Mouse (Mus musculus) kidney, embryonic 14.5 days (tissue): ENCODE measurements at regions not wholly inside any gene's neighbourhood (a gene's known extent, or its start where the extent isn't known, plus 50 kb on each side); places are given as distances from the start of the nearest gene placed in this dataset.
A peak's percentile ranks its signal among the peaks of the same experiment; 100 is the strongest.

Experiments
- ATAC-seq: fragments of 200-750 bp; cut with Nextera tagmentation; 2 replicates; pipeline ENCODE4 v1.8.0; 2017; ENCODE audit warnings: moderate number of reproducible peaks, mild to moderate bottlenecking, moderate TSS enrichment, moderate library complexity; ENCODE audit not compliant: low FRiP score, low TSS enrichment
- H3K27ac ChIP-seq: fragments of 300-500 bp; sonication (generic); 2 replicates; pipeline ENCODE4 v1.5.1; 2014; ENCODE audit warnings: low read depth, mild to moderate bottlenecking, low read length, moderate library complexity, mixed read lengths
- H3K27me3 ChIP-seq: fragments of 300-500 bp; sonication (generic); 2 replicates; pipeline ENCODE4 v1.6.1; 2014; ENCODE audit warnings: mild to moderate bottlenecking, low read length; ENCODE audit not compliant: control insufficient read depth, insufficient read depth
- H3K36me3 ChIP-seq: fragments of 300-500 bp; sonication (generic); 2 replicates; pipeline ENCODE4 v1.6.1; 2014; ENCODE audit warnings: low read length, mixed read lengths; ENCODE audit not compliant: control insufficient read depth, insufficient read depth
- H3K4me1 ChIP-seq: fragments of 300-500 bp; sonication (generic); 2 replicates; pipeline ENCODE4 v1.6.1; 2014; ENCODE audit warnings: low read length, mixed read lengths; ENCODE audit not compliant: control insufficient read depth, insufficient read depth
- H3K4me2 ChIP-seq: fragments of 300-500 bp; sonication (generic); replicated peaks from 2 replicates; pipeline ENCODE4 v1.6.1; 2014; ENCODE audit warnings: low read depth, mild to moderate bottlenecking, low read length
- H3K4me3 ChIP-seq: fragments of 300-500 bp; sonication (generic); 2 replicates; pipeline ENCODE4 v1.5.1; 2014; ENCODE audit warnings: mild to moderate bottlenecking, low read length
- H3K9ac ChIP-seq: fragments of 300-500 bp; sonication (generic); 2 replicates; pipeline ENCODE4 v1.6.1; 2014; ENCODE audit warnings: low read depth, mild to moderate bottlenecking, low read length, moderate library complexity
- H3K9me3 ChIP-seq: fragments of 300-500 bp; sonication (generic); 2 replicates; pipeline ENCODE4 v1.6.1; 2016; ENCODE audit warnings: low read length; ENCODE audit not compliant: control insufficient read depth
- WGBS: fragments of 180-500 bp; shearing (Covaris S2); extraction: QIAGEN DNeasy Blood & Tissue Kit; methylation state at CpG from one replicate; pipeline ENCODE4 v1.1.7; 2014; 5-methylcytosine and 5-hydroxymethylcytosine counted together

DNA sequence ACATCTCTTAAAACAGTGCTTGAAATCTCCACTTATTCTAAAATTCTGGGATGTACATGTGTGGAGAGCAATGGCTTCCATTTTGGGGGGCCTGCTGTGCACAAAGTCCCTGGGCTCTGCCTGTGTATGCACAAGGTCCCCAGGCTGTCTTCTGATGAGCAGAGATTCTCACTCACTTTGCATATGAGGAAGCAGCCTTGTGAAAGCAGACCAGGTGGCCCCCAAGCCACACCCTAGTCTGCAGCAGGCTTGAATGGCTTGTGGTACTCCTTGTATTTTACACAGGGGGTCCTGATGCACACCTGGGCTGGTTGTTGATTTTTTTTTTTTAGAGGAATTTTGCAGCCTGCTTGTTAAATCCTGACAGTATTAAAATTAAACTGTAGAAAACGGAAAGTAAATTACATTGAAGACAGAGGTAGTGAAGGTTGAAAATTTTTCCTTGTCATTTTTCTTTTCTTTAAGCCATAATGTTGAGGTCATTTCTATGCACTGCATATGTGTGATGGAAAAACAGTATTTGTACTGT is 1413.8 kb downstream of the Gsdmc2 start:
- WGBS, result 83% methylated on average over 1 of the region's 1 CpGs
- no peak overlapping the region for H3K27ac ChIP-seq

DNA sequence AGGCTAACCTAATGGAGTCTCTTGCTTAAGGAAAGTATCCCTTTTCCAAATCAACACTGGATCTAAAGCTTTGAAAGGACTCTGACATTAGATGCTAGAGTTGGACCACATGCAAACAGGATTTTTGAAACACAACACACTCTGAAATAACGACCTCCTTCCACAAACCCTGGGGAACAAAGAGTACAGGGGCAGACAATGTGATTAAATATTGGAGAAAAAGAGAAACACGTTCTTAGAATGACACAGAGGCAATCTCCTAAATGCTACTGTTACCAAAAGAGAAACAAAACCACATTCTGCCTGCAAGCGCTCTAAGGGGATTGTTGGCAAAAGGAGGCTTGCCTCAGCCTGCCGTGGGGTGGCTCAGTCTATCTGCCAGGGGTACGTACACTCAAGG is 1422.0 kb downstream of the Gsdmc2 start:
- H3K36me3 ChIP-seq, result no peaks in the 10 kb centered on the region
- H3K27ac ChIP-seq, result no peak overlapping the region
- ATAC-seq, result no peak
- H3K4me1 ChIP-seq, result no peaks in the 10 kb centered on the region
- 83% methylated on average over 5 of the region's 5 CpGs for WGBS
- no peaks in the 10 kb centered on the region for H3K27me3 ChIP-seq
- no peak overlapping the region for H3K4me2 ChIP-seq
- H3K9ac ChIP-seq, result no peak overlapping the region
- H3K9me3 ChIP-seq, result no peaks in the 10 kb centered on the region
- H3K4me3 ChIP-seq, result no peak overlapping the region

More for the DNA sequence above, 1413.8 kb downstream of the Gsdmc2 start:
- Histone ChIP-seq H3K4me3 (no peak overlapping the region), H3K9ac (no peak overlapping the region), H3K9me3 (no peaks in the 10 kb centered on the region), H3K27me3 (no peaks in the 10 kb centered on the region), H3K4me1 (no peaks in the 10 kb centered on the region), H3K36me3 (no peaks in the 10 kb centered on the region), H3K4me2 (no peak overlapping the region)
- no peak for ATAC-seq

DNA sequence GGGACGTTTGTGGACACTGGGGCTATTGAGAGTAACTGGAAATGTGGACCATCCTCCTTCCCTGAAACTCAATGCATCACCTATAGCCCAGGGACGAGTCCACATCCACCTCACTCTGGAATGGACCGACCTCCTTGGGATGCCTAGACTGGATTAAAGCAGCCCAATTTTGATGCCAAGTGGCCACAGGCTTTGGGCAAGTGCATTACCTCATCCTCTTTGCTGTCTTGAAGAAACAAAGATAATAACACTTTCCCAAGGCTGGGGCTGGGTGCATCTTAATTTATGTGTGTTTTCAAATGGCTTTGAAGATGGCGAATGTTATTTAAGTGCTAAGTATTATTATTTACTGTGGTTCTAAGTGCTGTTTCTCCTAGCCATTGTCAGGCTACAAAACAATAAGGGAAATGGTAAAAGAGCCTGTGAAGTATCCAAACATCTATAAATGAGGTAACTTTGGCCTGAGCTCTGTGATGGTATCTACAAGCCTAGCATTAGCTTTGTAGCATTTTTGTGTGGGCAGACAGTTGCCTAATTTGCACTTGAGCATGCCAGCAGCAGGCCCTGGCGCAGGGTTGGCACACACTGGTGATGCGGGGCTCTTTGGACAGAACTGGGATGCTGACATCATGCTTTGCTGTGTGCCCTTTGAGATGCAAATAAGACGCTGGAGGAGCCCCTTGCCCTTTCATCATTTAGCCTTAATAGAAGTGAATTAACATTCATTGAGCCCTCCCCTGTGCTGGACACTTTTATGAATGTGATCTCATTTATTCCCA is 1423.7 kb downstream of the Gsdmc2 start:
- Histone ChIP-seq H3K9me3 (no peaks in the 10 kb centered on the region), H3K4me3 (no peak overlapping the region), H3K9ac (no peak overlapping the region), H3K27ac (no peak overlapping the region), H3K4me2 (no peak overlapping the region), H3K36me3 (no peaks in the 10 kb centered on the region), H3K4me1 (no peaks in the 10 kb centered on the region), H3K27me3 (no peaks in the 10 kb centered on the region)
- no peak for ATAC-seq
- WGBS, result 92% methylated on average over 7 of the region's 7 CpGs

DNA sequence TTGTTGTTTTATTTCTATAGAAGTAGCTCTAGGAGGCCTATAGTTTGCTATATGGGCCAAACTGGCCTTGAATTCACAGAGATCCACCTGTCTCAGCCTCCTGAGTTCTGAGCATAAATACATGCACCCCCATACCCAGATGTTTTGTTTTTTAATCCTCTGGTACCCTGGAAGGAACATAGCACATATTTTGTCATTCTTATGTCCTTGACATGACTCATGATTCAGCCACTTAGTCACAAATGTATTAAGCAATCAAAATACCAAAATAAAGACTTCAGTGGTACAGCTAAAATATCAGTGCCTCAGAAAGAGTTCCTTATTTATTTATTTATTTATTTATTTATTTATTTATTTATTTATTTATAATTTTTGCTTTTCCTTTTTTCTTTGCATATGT is 1428.3 kb downstream of the Gsdmc2 start:
- Histone ChIP-seq H3K4me3 (no peak overlapping the region), H3K27ac (no peak overlapping the region), H3K4me1 (no peaks in the 10 kb centered on the region), H3K9ac (no peak overlapping the region), H3K9me3 (no peaks in the 10 kb centered on the region), H3K4me2 (no peak overlapping the region), H3K27me3 (no peaks in the 10 kb centered on the region), H3K36me3 (no peaks in the 10 kb centered on the region)
- ATAC-seq, result no peak

DNA sequence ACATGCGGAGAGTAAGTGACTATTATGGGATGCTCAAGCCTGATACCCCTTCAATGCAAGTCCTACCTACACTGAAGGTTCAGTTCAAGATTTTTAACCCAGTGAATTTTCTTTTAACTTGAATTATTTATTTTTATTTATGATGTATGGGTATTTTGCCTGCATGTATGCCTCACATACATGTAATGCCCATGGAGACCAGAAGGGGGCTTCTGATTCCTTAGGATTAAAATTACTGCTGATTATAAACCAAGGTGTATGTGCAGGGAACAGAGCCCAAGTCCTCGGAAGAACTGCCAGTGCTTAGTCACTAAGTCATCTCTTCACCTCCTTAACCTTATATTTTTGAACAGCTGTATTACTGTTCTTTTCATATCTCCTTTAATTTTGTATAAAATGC is 1431.3 kb downstream of the Gsdmc2 start:
- Histone ChIP-seq H3K27me3 (no peaks in the 10 kb centered on the region), H3K4me1 (no peaks in the 10 kb centered on the region), H3K4me3 (no peak overlapping the region), H3K27ac (no peak overlapping the region), H3K9ac (no peak overlapping the region), H3K4me2 (no peak overlapping the region), H3K36me3 (no peaks in the 10 kb centered on the region), H3K9me3 (0 out of 2 replicates have a peak, but pooled peaks cover 3% of the 10 kb centered on the region)
- 98% methylated on average over 2 of the region's 2 CpGs for WGBS
- no peak for ATAC-seq

DNA sequence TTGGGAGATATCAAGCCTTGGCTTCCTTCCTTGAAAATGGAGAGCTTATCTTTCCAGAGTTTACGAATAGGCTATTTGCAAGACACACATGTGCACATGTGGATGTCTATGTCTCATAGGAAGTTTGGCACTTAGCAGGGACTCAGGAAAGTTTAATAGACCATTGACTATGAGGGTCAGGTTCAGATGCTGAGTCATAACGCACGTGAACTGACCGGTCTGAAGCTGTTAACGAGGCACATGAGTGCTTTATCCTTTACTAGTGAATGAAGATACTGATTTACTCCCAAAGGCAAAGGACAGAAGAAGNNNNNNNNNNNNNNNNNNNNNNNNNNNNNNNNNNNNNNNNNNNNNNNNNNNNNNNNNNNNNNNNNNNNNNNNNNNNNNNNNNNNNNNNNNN is 1442.8 kb downstream of the Gsdmc2 start:
- no peaks in the 10 kb centered on the region for H3K4me1 ChIP-seq
- ATAC-seq, result no peak
- no peaks in the 10 kb centered on the region for H3K36me3 ChIP-seq
- no peak overlapping the region for H3K4me3 ChIP-seq
- H3K27ac ChIP-seq, result no peak overlapping the region
- H3K9me3 ChIP-seq, result no peaks in the 10 kb centered on the region
- 73% methylated on average over 5 of the region's 5 CpGs for WGBS
- H3K4me2 ChIP-seq, result no peak overlapping the region
- H3K9ac ChIP-seq, result no peak overlapping the region
- no peaks in the 10 kb centered on the region for H3K27me3 ChIP-seq

DNA sequence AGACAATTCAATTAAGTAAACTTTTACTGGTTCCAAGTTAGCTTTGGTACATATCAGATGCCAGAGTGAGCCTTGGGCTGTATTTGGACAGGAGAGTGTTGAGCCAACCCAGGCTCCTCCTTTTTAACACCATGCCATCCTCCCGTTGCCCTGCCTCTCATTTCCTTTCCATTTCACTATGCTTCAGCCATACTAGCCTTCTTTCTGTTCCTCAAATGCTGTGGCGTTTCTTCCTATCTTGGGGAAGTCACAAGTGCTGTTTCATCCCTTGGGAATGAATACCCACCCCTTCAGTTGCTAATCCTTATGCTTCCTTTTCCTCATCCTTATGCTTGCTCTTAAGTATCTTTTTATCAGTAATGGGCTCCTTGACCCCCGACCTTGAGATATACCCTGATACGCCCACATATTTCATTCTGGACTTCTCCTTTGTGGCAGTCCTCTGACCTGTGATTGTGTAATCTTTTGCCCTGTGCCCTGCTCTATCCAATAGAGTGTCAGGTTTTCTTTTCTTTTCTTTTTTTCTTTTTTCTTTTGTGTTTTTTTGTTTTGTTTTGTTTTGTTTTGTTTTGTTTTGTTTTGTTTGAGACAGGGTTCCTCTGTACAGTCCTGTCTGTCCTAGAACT is 1443.9 kb downstream of the Gsdmc2 start:
- H3K9me3 ChIP-seq, result no peaks in the 10 kb centered on the region
- no peak overlapping the region for H3K4me2 ChIP-seq
- H3K4me1 ChIP-seq, result no peaks in the 10 kb centered on the region
- no peaks in the 10 kb centered on the region for H3K27me3 ChIP-seq
- no peak for ATAC-seq
- WGBS, result 72% methylated on average over 4 of the region's 4 CpGs
- no peak overlapping the region for H3K4me3 ChIP-seq
- H3K27ac ChIP-seq, result no peak overlapping the region
- no peak overlapping the region for H3K9ac ChIP-seq
- H3K36me3 ChIP-seq, result no peaks in the 10 kb centered on the region

DNA sequence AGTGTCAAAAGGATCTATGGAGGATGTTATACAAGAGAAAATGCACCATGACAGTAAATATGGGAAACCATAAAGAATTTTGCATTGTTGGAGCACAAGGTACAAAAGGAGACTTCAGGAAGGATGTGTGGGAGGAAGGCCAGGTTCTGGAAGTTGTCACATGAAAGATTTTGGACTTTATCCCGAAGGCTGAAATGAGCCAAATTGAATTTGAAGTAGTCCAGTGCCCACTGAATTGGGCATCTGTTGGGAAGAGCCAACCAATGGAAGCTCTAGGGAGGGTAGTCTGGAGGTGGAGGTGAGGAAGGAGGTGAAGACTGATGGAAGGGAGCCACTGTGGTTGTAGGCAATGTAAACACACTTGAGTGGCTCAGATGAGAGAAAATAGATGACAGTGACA is 1445.6 kb downstream of the Gsdmc2 start:
- Histone ChIP-seq H3K4me1 (no peaks in the 10 kb centered on the region), H3K4me3 (no peak overlapping the region), H3K9ac (no peak overlapping the region), H3K36me3 (no peaks in the 10 kb centered on the region), H3K27ac (no peak overlapping the region), H3K9me3 (no peaks in the 10 kb centered on the region), H3K4me2 (no peak overlapping the region), H3K27me3 (no peaks in the 10 kb centered on the region)
- WGBS, result 71% methylated on average over 1 of the region's 1 CpGs
- no peak for ATAC-seq

DNA sequence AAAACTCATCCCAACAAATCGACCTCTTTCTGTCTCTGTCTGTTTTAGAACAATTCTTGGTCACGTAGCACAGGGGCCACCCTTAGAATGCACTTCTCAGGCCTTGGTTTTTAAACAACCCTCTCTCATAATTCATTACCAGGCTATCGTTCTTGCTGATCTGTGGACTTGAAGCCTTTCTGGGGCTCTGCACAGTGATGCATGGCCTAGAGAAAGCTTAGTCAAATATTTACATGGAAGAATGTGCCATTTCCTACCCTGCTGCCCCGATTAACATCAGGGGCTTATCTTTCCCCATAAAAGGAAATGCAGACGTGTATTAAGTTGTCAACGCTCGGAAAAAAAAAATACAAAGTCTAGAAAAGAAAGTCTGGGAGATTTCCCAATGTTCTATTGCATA is 1448.0 kb downstream of the Gsdmc2 start:
- Histone ChIP-seq H3K9ac (no peak overlapping the region), H3K4me3 (no peak overlapping the region), H3K27ac (no peak overlapping the region), H3K9me3 (no peaks in the 10 kb centered on the region), H3K27me3 (no peaks in the 10 kb centered on the region), H3K4me1 (no peaks in the 10 kb centered on the region), H3K36me3 (no peaks in the 10 kb centered on the region), H3K4me2 (no peak overlapping the region)
- peak; percentile 72; the same call in 1 of the 2 replicates for ATAC-seq
- 36% methylated on average over 7 of the region's 7 CpGs for WGBS
